Mouse (Mus musculus) CH12F3 (cell line): ENCODE measurements at regions not wholly inside any gene's neighbourhood (a gene's known extent, or its start where the extent isn't known, plus 50 kb on each side); places are given as distances from the start of the nearest gene placed in this dataset.

ENCODE experiments used
- in situ Hi-C: fragments of 300-500 bp; cut with MboI; formaldehyde crosslinking; loops from 2 replicates; pipeline ENCODE4 v1.14.3; 2020; ENCODE audit warnings: low sequenced_read_pairs

DNA sequence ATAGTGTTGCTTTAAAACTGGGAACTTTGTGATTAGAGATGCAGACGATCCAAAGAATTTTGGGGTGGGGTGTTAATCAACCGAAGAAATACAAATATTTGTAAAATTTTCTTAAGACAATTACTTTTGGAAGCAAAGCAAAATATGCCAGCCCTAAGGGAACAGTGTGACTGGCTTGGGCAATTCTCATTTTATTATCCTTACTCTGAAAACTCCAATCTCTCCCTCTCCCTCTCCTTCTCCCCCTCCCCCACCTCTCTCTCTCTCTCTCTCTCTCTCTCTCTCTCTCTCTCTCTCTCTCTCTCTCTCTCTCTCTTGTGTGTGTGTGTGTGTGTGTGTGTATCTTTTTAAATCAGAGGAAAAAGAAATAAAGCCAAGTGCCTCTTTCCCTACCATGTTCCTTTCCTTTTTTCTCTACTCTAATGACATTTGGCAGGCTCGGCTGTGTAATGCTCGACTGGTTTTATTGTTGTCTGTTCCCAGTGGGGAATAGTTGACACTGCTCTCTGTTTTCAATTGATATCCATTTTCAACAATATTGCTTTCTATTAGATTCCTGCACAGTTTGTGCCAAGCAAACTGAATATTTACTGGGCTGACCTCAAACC, 367.5 kb upstream of the Fam92a start:
- in situ Hi-C loops, result no loop called here

- in situ Hi-C loops, result no loop called here
Measured at GRCm38 (mm10) chr4:12538694-12539121, 366.9 kb upstream of the Fam92a start.

GRCm38 (mm10) chr4:12538043-12538442, 366.2 kb upstream of the Fam92a start:
- in situ Hi-C loops, result no loop called here

DNA sequence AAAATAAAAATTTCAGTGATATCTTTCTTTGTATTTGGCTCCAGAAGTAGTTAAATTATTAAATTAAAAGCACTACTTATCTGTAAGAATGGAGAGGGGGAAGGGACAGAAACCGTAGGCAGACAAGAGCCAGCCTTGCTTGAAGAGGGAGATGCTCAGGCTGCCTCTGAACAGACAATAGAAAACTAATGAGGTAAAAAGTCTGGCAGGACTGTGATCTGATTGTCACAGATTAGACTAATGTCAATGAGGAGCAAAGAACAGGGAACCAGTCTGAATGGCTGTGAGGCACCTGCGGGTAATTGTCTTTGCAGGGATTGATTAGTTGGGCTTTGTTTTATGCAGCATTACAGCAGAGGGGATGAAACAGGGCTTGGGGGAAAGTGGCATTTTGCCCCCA, 362.3 kb upstream of the Fam92a start:
- in situ Hi-C loops, result no loop called here

GRCm38 (mm10) chr4:12532961-12533360, 361.1 kb upstream of the Fam92a start:
- in situ Hi-C loops, result no loop called here

- in situ Hi-C loops, result no loop called here
Measured at GRCm38 (mm10) chr4:12522358-12522757, 350.5 kb upstream of the Fam92a start.

GRCm38 (mm10) chr4:12521246-12521645, 349.4 kb upstream of the Fam92a start:
- in situ Hi-C loops, result no loop called here

DNA sequence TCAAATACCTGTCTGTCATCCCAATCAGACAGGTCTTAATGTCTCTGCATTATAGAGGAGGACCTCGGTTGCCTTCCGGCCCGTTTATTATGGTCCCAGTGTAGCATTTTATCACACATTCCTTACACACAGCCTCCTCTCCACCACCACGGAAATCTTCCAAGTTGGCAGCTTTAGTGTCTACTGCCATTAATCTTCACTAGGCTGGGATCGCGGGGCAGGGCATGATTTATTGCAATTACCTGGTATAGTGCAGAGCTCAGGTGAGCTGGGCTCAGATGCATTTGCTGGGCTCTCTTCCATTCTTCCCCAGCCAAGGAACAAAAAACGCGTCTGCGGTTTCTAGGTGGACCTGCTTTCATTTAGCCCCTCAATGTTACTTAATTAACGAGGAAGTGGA, 344.7 kb upstream of the Fam92a start:
- in situ Hi-C loops, result no loop called here

- in situ Hi-C loops, result no loop called here
Measured at GRCm38 (mm10) chr4:12511656-12512385, 340.0 kb upstream of the Fam92a start.

- in situ Hi-C loops, result no loop called here
Measured at GRCm38 (mm10) chr4:12506851-12507551, 335.2 kb upstream of the Fam92a start.

DNA sequence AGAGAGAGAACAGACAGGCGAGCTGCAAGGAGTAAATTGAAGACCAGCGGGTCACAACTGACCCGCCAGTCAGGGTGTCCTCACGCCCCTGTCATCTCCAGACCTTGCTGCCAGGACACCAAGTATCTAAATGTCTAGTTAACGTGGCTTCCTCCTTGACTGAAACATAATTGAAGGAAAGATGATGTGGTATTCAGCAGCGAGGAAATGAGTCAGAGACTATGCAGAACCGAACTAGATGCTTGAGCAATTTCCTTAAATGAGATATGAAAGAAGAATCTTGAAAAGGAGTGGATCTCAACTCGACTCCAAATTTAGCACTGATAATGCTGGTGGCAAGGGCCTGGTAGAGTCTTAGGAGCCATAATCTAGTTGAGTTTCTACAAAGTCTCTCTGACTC, 329.3 kb upstream of the Fam92a start:
- in situ Hi-C loops, result no loop called here

DNA sequence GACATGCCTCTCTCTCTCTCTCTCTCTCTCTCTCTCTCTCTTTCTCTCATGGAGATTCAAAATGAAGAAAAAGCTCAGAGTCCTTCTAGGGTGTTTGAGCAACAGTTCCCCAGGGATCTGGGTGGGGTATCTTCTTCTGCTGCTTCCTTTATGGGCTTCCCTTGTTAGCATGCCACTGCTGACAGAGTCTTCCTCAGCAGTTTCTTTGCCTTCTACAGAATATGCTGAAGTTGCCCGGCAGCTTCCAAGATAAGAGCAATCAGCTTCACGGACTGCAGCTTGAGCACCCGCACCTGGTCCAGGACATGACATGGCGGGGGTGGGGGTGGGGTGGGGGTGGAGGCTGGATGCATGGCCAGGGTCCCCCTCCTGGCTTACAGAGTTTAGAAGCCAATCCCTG, 326.6 kb upstream of the Fam92a start:
- in situ Hi-C loops, result no loop called here

GRCm38 (mm10) chr4:12492468-12492867, 320.7 kb upstream of the Fam92a start:
- in situ Hi-C loops, result no loop called here

DNA sequence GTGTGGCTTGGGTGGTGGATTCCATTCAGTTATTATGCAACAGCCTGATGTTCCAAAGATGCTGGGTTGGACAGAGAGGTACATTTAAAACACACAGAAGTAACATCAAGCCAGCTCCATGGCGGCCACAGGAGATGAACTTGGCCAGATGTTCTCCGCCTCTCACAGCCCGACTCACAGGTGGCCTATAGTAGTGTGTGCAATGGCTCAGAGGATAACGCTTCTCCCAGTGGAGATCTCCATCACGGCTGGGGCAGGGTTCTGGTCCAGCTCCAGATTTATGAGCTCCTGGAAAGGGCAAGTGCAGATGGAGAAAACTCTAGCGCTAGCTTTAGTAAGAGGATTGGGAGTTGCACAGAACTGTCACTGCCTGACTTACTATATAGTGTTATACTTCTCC, 319.5 kb upstream of the Fam92a start:
- in situ Hi-C loops, result no loop called here

- in situ Hi-C loops, result no loop called here
Measured at GRCm38 (mm10) chr4:12490066-12490465, 318.3 kb upstream of the Fam92a start.

- in situ Hi-C loops, result no loop called here
Measured at GRCm38 (mm10) chr4:12489358-12489757, 317.5 kb upstream of the Fam92a start.

DNA sequence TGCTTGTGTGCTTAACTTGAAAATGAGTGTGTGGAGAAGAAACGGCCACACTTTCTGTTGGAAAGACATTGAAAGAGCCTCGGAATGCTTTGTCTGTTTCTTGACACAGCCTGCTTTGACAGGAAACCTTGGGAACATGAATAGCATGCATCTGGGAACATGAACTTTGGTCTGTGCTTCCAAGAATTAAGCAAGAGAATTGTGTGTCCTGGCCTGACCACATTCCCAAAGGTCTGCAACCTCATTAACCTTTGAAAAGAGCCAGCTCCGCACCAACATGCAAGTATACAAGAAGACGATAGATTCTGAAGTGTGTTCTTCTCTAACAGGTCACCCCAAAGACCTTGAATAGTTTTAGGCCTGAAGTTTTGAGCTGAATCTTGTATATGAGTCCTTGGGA, 309.7 kb upstream of the Fam92a start:
- in situ Hi-C loops, result no loop called here

DNA sequence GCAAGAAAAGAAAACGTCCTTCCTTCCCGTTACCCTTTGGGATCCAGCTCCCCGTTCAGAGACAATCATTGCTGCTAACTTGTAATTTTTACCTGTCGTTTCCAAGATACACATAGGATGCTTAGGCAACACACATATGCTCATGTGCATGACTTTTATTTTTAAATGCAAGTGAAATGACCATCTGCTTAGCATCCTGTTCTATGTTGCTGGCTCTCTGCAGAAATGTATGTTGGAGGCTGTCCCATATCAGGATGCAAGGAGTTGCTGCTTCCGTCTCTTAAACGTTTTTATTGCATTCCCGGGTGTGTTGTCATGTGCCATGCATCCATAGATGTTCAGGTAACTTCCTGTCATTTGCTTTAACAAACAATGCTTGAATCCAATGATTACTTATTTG, 304.9 kb upstream of the Fam92a start:
- in situ Hi-C loops, result no loop called here

- in situ Hi-C loops, result no loop called here
Measured at GRCm38 (mm10) chr4:12474981-12475568, 303.3 kb upstream of the Fam92a start.

DNA sequence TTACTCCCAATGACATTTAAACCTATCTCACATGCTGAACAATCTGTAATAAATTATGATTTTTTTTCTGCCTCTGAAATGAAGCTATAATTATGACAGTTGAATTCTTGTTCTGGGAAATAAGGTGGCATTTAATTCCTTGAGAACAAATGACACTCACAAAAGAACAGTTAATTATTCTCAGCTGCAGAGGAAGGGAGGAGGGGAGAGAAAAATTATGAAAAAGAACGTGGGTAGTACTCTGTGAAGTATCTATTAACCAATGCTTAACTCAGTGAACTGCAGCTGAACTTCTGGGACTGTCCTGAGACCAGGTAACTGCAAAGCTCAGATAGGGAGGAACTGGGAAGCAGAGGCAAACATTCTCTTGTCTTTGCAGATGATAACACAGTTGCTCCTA, 302.6 kb upstream of the Fam92a start:
- in situ Hi-C loops, result no loop called here

- in situ Hi-C loops, result no loop called here
Measured at GRCm38 (mm10) chr4:12461701-12462100, 289.9 kb upstream of the Fam92a start.

DNA sequence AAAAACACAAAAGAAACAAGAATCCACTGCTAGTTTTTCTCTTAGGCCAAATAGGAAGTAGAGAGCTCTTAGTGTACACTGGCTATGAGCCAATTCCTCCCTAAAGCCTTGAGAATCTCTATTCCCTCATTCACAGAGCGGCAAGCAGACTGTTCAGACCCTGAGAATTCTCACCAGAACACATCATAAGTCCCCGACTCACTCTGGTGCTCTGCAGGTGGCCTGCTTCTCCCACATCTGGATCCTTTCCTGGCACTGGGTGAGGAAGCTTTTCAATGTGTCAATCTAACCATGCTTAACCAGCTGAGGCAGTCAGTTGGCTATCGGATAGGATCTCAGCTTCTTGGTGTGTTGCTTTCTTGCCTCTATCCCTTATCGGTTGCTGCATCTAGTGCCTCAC, 289.4 kb upstream of the Fam92a start:
- in situ Hi-C loops, result no loop called here
